Mouse (Mus musculus): ENCODE data around the gene Gm12166. TPM values are rescaled to one million over a fixed set of nuclear protein-coding genes. Genes with fewer than 3 reads are reported as not detected.

Gene Gm12166
- polyA plus RNA-seq, 1 experiment from 2014 or later, result 9.0 TPM

DNA sequence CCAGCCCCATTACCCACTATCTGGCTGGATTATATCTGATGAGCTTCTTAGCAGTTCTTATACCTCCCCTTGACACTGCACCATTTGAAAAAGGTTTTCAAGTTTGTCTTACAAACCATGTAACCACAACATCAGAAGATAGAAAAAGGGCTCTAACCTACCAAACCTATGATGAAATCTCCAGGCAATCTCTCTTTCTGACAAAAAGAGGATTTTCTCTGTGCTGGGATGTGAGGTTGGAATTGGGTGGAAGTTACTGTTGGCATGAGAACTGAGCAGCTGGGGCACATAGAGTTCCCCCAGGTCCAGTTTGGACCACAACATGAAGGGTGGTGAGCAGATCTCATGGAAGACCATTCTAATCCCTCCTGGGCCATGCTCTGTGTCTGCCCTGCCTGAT, 30.3 kb downstream of the Gm12166 start:
- Histone ChIP-seq H3K4me1 (ENCODE audit: control insufficient read depth, insufficient read depth, low read length) (no peaks in the 10 kb centered on the region), H3K4me2 (no peak overlapping the region), H3K27me3 (ENCODE audit: control insufficient read depth, insufficient read depth, low read length) (no peaks in the 10 kb centered on the region), H3K4me3 (ENCODE audit: low read depth, low read length) (no peak overlapping the region), H3K36me3 (ENCODE audit: control insufficient read depth, insufficient read depth, low read length) (no peaks in the 10 kb centered on the region), H3K9ac (ENCODE audit: low read depth, low read length) (no peak overlapping the region), H3K9me3 (replicated peaks; ENCODE audit: control insufficient read depth, low read length) (no peaks in the 10 kb centered on the region), H3K27ac (ENCODE audit: low read depth, low read length) (no peak overlapping the region)
- ATAC-seq (replicated peaks; ENCODE audit: insufficient number of reproducible peaks, low FRiP score, low TSS enrichment), result no peak

DNA sequence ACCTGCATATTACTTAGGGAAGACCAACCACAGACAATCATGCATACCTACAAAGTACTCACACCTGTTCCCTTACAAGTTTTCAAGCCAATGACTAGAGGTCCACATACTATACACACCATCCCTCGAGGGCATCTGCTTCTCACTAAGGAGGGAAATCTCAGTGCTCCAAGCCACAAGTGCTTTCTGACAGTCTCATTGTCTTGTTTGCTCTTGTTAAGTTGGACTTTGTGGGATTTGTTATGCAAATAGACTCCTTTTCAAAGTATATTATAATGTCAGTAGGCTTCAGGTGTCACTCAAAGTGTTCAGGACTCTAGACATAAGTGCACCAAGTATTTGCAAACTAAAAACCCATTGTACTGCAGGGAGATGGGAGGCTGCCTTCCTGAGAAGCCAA, 31.9 kb downstream of the Gm12166 start:
- H3K36me3 ChIP-seq (ENCODE audit: control insufficient read depth, insufficient read depth, low read length), result no peaks in the 10 kb centered on the region
- H3K4me3 ChIP-seq (ENCODE audit: low read depth, low read length), result no peak overlapping the region
- H3K27me3 ChIP-seq (ENCODE audit: control insufficient read depth, insufficient read depth, low read length), result no peaks in the 10 kb centered on the region
- no peak for ATAC-seq (replicated peaks; ENCODE audit: insufficient number of reproducible peaks, low FRiP score, low TSS enrichment)
- no peaks in the 10 kb centered on the region for H3K9me3 ChIP-seq (replicated peaks; ENCODE audit: control insufficient read depth, low read length)
- no peak overlapping the region for H3K9ac ChIP-seq (ENCODE audit: low read depth, low read length)
- no peak overlapping the region for H3K4me2 ChIP-seq
- 66% methylated on average over 1 of the region's 1 CpGs for WGBS (ENCODE audit: insufficient replicate concordance)
- H3K27ac ChIP-seq (ENCODE audit: low read depth, low read length), result no peak overlapping the region
- no peaks in the 10 kb centered on the region for H3K4me1 ChIP-seq (ENCODE audit: control insufficient read depth, insufficient read depth, low read length)

DNA sequence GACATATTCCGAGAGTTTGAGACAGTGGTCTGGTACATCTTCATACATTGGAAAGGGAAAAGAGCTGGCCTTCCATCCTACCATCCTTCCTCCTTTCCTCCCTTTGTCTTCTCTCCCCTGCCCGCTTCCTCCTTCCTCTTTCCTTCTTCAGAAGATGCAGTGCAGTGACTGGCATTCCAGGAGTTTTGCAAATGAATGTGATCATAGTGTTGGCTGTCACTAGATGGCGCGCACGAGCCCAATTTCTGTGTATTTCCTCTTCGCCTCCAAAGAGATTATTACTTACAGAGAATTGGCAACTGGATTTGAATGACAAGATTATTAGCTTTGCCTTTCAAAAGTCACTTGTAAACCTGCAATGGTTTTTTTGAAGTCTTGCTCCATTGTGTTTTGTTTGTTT, 36.1 kb downstream of the Gm12166 start:
- no peak overlapping the region for H3K4me2 ChIP-seq
- H3K9me3 ChIP-seq (replicated peaks; ENCODE audit: control insufficient read depth, low read length), result no peaks in the 10 kb centered on the region

More for the DNA sequence above, 36.1 kb downstream of the Gm12166 start:
- Histone ChIP-seq H3K9ac (ENCODE audit: low read depth, low read length) (no peak overlapping the region), H3K4me1 (ENCODE audit: control insufficient read depth, insufficient read depth, low read length) (no peaks in the 10 kb centered on the region), H3K4me3 (ENCODE audit: low read depth, low read length) (no peak overlapping the region), H3K27me3 (ENCODE audit: control insufficient read depth, insufficient read depth, low read length) (no peaks in the 10 kb centered on the region), H3K27ac (ENCODE audit: low read depth, low read length) (no peak overlapping the region), H3K36me3 (ENCODE audit: control insufficient read depth, insufficient read depth, low read length) (no peaks in the 10 kb centered on the region)
- whole genome bisulfite sequencing (ENCODE audit: insufficient replicate concordance), result 18% methylated on average over 6 of the region's 6 CpGs
- no peak for ATAC-seq (replicated peaks; ENCODE audit: insufficient number of reproducible peaks, low FRiP score, low TSS enrichment)

Small RNA genes lying within 50 kb of the gene (microRNA-seq; reads per million reads assigned to microRNA genes)
- gene Mir8100 (ENCODE audit: borderline number of aligned reads), result not detected

Other genes with a start within 250 kb of the Gm12166 start
- gene Clint1, start 200.3 kb downstream of the Gm12166 start, polyA plus RNA-seq (2014; fragmentation: Nextera tagmentation; extraction: Ambion mirVana), result 49.2 and 57.9 TPM in 2 replicates
- gene Lsm11, start 107.4 kb downstream of the Gm12166 start, polyA plus RNA-seq (2014; fragmentation: Nextera tagmentation; extraction: Ambion mirVana), result 10.3 and 11.0 TPM in 2 replicates
- gene Thg1l, start 96.8 kb downstream of the Gm12166 start, polyA plus RNA-seq (2014; fragmentation: Nextera tagmentation; extraction: Ambion mirVana), result 9.5 and 9.6 TPM in 2 replicates
- 0.07 and 0.40 TPM in 2 replicates for gene Sox30, start 72.0 kb downstream of the Gm12166 start, polyA plus RNA-seq (2014; fragmentation: Nextera tagmentation; extraction: Ambion mirVana)
- 24.4 and 31.7 TPM in 2 replicates for gene Adam19, start 3.7 kb upstream of the Gm12166 start, polyA plus RNA-seq (2014; fragmentation: Nextera tagmentation; extraction: Ambion mirVana)
- gene Nipal4, start 114.2 kb upstream of the Gm12166 start, polyA plus RNA-seq (2014; fragmentation: Nextera tagmentation; extraction: Ambion mirVana), result 12.2 and 18.2 TPM in 2 replicates
- not detected in 2 replicates for gene Fndc9, start 183.2 kb upstream of the Gm12166 start, polyA plus RNA-seq (2014; fragmentation: Nextera tagmentation; extraction: Ambion mirVana)